Mouse (Mus musculus) stomach, postnatal 0 days (tissue): ENCODE data around the gene Plau.

Experiments
- CTCF ChIP-seq: IDR thresholded peaks from 2 replicates; pipeline ENCODE4 v1.5.1; 2016; ENCODE audit warnings: antibody characterized with exemption, low read depth, mild to moderate bottlenecking, moderate library complexity
- EP300 ChIP-seq: optimal IDR thresholded peaks from 2 replicates; pipeline ENCODE3; 2016; ENCODE audit warnings: antibody characterized with exemption

DNA sequence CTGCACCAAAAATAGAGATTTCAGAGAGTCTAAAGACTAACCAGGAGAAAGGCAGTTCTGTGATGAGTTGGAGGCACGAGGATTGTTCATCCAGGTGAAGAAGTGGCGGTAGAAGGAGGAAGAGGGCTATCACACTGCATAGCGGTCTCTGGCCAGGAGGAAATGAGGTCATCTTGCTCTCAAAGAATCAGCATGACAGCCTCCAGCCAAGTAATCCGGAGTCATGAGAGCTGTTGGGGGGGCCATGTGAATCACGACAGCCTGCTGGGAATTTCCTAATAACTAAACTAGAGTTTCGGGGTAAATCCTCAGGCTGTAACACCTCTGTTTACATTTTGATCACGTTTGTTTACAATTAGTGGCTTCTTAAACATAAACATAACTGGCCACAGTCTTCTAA lies 2.3 kb upstream of the Plau start:
- no peak for TF ChIP-seq CTCF
- TF ChIP-seq EP300 = no peak
